Mouse (Mus musculus) liver, adult 2 months (tissue): Measurements from ENCODE around the gene Rnf103. TPM values are rescaled to one million over a fixed set of nuclear protein-coding genes. Genes with fewer than 3 reads are reported as not detected.

Experiments used
- DNase-seq: peaks from one replicate; pipeline ENCODE4 v3.0.0-alpha.2; 2011; ENCODE audit warnings: low read depth, low spot score; ENCODE audit errors: extremely low read depth
- H3K27ac ChIP-seq: fragments of 200-500 bp; replicated peaks from 2 replicates; pipeline ENCODE4 v1.5.1; 2012; ENCODE audit warnings: low read depth, mild to moderate bottlenecking, control low read depth, inconsistent platforms, low read length; ENCODE audit not compliant: insufficient read depth
- H3K27me3 ChIP-seq: fragments of 200-500 bp; 2 replicates; pipeline ENCODE4 v1.6.1; 2012; ENCODE audit warnings: mild to moderate bottlenecking, moderate library complexity, low read length, inconsistent platforms; ENCODE audit not compliant: control insufficient read depth, insufficient read depth
- H3K36me3 ChIP-seq: fragments of 200-500 bp; 2 replicates; pipeline ENCODE4 v1.6.1; 2012; ENCODE audit warnings: low read length, inconsistent platforms; ENCODE audit not compliant: control insufficient read depth, insufficient read depth
- H3K4me1 ChIP-seq: fragments of 200-500 bp; 2 replicates; pipeline ENCODE4 v1.6.1; 2011; ENCODE audit warnings: low read length; ENCODE audit not compliant: control insufficient read depth, insufficient read depth
- H3K4me3 ChIP-seq: fragments of 200-500 bp; 2 replicates; pipeline ENCODE4 v1.5.1; 2011; ENCODE audit warnings: low read depth, mild to moderate bottlenecking, control low read depth, low read length, moderate library complexity; ENCODE audit not compliant: insufficient read depth
- H3K79me2 ChIP-seq: fragments of 200-500 bp; 2 replicates; pipeline ENCODE4 v1.6.1; 2012; ENCODE audit warnings: inconsistent platforms, mild to moderate bottlenecking, low read length, moderate library complexity; ENCODE audit not compliant: control insufficient read depth, insufficient read depth
- H3K9ac ChIP-seq: fragments of 200-500 bp; 2 replicates; pipeline ENCODE4 v1.6.1; 2012; ENCODE audit warnings: low read depth, mild to moderate bottlenecking, control low read depth, inconsistent platforms, low read length
- CTCF ChIP-seq: fragments of 200-500 bp; IDR thresholded peaks from 2 replicates; pipeline ENCODE4 v1.5.1; 2011; ENCODE audit warnings: low read depth, low read length, control low read depth
- POLR2A ChIP-seq: fragments of 200-500 bp; IDR thresholded peaks from 2 replicates; pipeline ENCODE4 v1.6.1; 2011; ENCODE audit warnings: low read length, control low read depth; ENCODE audit not compliant: insufficient read depth; ENCODE audit errors: extremely low read depth
- WGBS: fragments of 180-500 bp; shearing (Covaris S2); methylation state at CpG from one replicate; pipeline ENCODE4 v1.1.7; 2018; 5-methylcytosine and 5-hydroxymethylcytosine counted together
- polyA plus RNA-seq: library from polyadenylated mRNA; depleted of rRNA; stranded (reverse); fragments of >200 nt; gene quantifications from 2 replicates; pipeline ENCODE4 v1.2.3, GENCODE M21; 2012
- total RNA-seq: library from RNA; depleted of rRNA; stranded (reverse); fragments of >200 nt; gene quantifications from 2 replicates; pipeline ENCODE4 v1.2.3, GENCODE M21; 2014

The Rnf103 gene
- total and polyA plus RNA-seq, 2 experiments = 27.2 to 73.3 TPM

GRCm38 (mm10) chr6:71457956-71458608 lies 35.6 kb upstream of the Rnf103 start:
- 80% methylated on average over 8 of the region's 8 CpGs for WGBS
- no peak for TF ChIP-seq CTCF
- no peak for TF ChIP-seq POLR2A
- no peaks in the 10 kb centered on the region for H3K4me1 ChIP-seq

DNA sequence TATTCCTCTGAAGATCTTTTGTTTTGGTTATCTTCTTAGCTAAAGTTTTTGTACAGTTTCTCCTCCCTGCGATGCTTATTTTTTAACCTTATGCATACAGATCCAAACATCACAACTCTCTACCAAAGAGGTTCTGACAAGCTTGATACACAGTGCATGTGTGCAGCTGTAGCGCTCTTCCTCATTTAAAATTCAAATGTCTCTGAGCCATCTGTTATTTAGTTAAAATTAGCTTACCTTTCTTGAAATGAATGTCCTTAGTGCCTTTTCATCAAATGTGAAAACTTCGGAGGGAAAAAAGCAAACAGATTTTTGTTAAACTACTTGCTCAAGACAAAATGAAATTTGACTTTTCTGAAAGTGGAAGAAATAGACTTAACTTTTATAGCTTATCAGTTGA lies 28.5 kb upstream of the Rnf103 start:
- no peaks in the 10 kb centered on the region for H3K4me1 ChIP-seq
- no peaks in the 10 kb centered on the region for H3K27me3 ChIP-seq
- WGBS = 91% methylated on average over 3 of the region's 3 CpGs
- no peak for DNase-seq
- no peaks in the 10 kb centered on the region for H3K36me3 ChIP-seq
- H3K9ac ChIP-seq = no peak overlapping the region
- no peak overlapping the region for H3K27ac ChIP-seq
- no peaks in the 10 kb centered on the region for H3K79me2 ChIP-seq
- no peak overlapping the region for H3K4me3 ChIP-seq
- TF ChIP-seq POLR2A = no peak
- no peak for TF ChIP-seq CTCF

More at GRCm38 (mm10) chr6:71457956-71458608, 35.6 kb upstream of the Rnf103 start:
- no peaks in the 10 kb centered on the region for H3K27me3 ChIP-seq
- DNase-seq = no peak
- no peak overlapping the region for H3K4me3 ChIP-seq
- no peaks in the 10 kb centered on the region for H3K36me3 ChIP-seq
- no peak overlapping the region for H3K27ac ChIP-seq
- no peaks in the 10 kb centered on the region for H3K79me2 ChIP-seq
- no peak overlapping the region for H3K9ac ChIP-seq

GRCm38 (mm10) chr6:71467766-71468165 lies 25.9 kb upstream of the Rnf103 start:
- DNase-seq = no peak
- TF ChIP-seq POLR2A (no peak), CTCF (no peak)
- H3K36me3 ChIP-seq = no peaks in the 10 kb centered on the region
- WGBS = 88% methylated on average over 4 of the region's 4 CpGs
- H3K79me2 ChIP-seq = no peaks in the 10 kb centered on the region
- H3K4me1 ChIP-seq = no peaks in the 10 kb centered on the region
- H3K27me3 ChIP-seq = no peaks in the 10 kb centered on the region
- no peak overlapping the region for H3K9ac ChIP-seq
- no peak overlapping the region for H3K4me3 ChIP-seq
- no peak overlapping the region for H3K27ac ChIP-seq

GRCm38 (mm10) chr6:71469291-71469690 lies 24.4 kb upstream of the Rnf103 start:
- 65% methylated on average over 3 of the region's 3 CpGs for WGBS
- H3K9ac ChIP-seq = no peak overlapping the region
- H3K4me3 ChIP-seq = no peak overlapping the region

GRCm38 (mm10) chr6:71471830-71472520 lies 21.7 kb upstream of the Rnf103 start:
- H3K9ac ChIP-seq = no peak overlapping the region
- WGBS = 88% methylated on average over 4 of the region's 4 CpGs
- no peaks in the 10 kb centered on the region for H3K36me3 ChIP-seq
- TF ChIP-seq POLR2A (no peak), CTCF (no peak)
- H3K79me2 ChIP-seq = no peaks in the 10 kb centered on the region
- no peak overlapping the region for H3K4me3 ChIP-seq
- DNase-seq = no peak
- no peaks in the 10 kb centered on the region for H3K27me3 ChIP-seq
- H3K27ac ChIP-seq = no peak overlapping the region
- peaks cover 12% of the 10 kb centered on the region for H3K4me1 ChIP-seq

More at GRCm38 (mm10) chr6:71469291-71469690, 24.4 kb upstream of the Rnf103 start:
- no peak for DNase-seq
- Histone ChIP-seq H3K27ac (no peak overlapping the region), H3K4me1 (no peaks in the 10 kb centered on the region), H3K36me3 (no peaks in the 10 kb centered on the region), H3K27me3 (no peaks in the 10 kb centered on the region), H3K79me2 (no peaks in the 10 kb centered on the region)
- TF ChIP-seq CTCF (no peak), POLR2A (no peak)

GRCm38 (mm10) chr6:71472786-71473185 lies 20.9 kb upstream of the Rnf103 start:
- no peak for DNase-seq
- no peak for TF ChIP-seq POLR2A
- TF ChIP-seq CTCF = no peak
- H3K36me3 ChIP-seq = no peaks in the 10 kb centered on the region
- 82% methylated on average over 1 of the region's 1 CpGs for WGBS
- H3K79me2 ChIP-seq = no peaks in the 10 kb centered on the region
- H3K9ac ChIP-seq = no peak overlapping the region
- no peaks in the 10 kb centered on the region for H3K27me3 ChIP-seq
- H3K4me3 ChIP-seq = no peak overlapping the region
- peaks cover 12% of the 10 kb centered on the region for H3K4me1 ChIP-seq
- H3K27ac ChIP-seq = no peak overlapping the region
